Mouse (Mus musculus): ENCODE data around the gene Pglyrp2. TPM values are rescaled to one million over a fixed set of nuclear protein-coding genes. Genes with fewer than 3 reads are reported as not detected.

The Pglyrp2 gene
- total RNA-seq, 1 experiment: not detected

- in situ Hi-C loops (cut with MboI; ENCODE audit: low sequenced_read_pairs in 2 of 2, unreplicated experiment in 2 of 2): no loop called here
These were observed 7.2 kb downstream of the Pglyrp2 start for GRCm38 (mm10) chr17:32416771-32417170.

GRCm38 (mm10) chr17:32415417-32416020 is 8.4 kb downstream of the Pglyrp2 start:
- peaks cover 0 to 2% of the 10 kb centered on the region in 2 experiments; a peak in 1 of 4 replicates for H3K4me1 ChIP-seq (ENCODE audit: control insufficient read depth in 2 of 2, insufficient read depth in 2 of 2, low read length in 2 of 2, poor library complexity in 1 of 2)
- no peaks in the 10 kb centered on the region for H3K36me3 ChIP-seq (ENCODE audit: control insufficient read depth, insufficient read depth, low read length, poor library complexity, severe bottlenecking)
- H3K4me3 ChIP-seq (ENCODE audit: insufficient read depth in 1 of 2, low read depth in 1 of 2, low read length in 2 of 2, poor library complexity in 1 of 2, severe bottlenecking in 1 of 2): peak overlapping the region; percentile 5 to 61; a peak in 3 of 4 replicates
- H3K27ac ChIP-seq (ENCODE audit: insufficient read depth, low read depth, low read length, poor library complexity, severe bottlenecking): no peak overlapping the region
- no peak for DNase-seq (ENCODE audit: low read depth, low spot score)
- in situ Hi-C loops (cut with MboI; ENCODE audit: low sequenced_read_pairs in 2 of 2, unreplicated experiment in 2 of 2): no loop called here
- no peak for TF ChIP-seq CHD2 (IDR thresholded peaks at IDR 0.05; ENCODE audit: low read depth, low read length)
- no peak for TF ChIP-seq ZNF384 (IDR thresholded peaks at IDR 0.05; ENCODE audit: low read depth, low read length)
- no peak for TF ChIP-seq HCFC1 (IDR thresholded peaks at IDR 0.05; ENCODE audit: borderline replicate concordance, insufficient read depth, low read length)
- TF ChIP-seq MAFK (IDR thresholded peaks at IDR 0.05; ENCODE audit: insufficient read depth, low read depth, low read length): no peak
- TF ChIP-seq ZC3H11A (IDR thresholded peaks at IDR 0.05; ENCODE audit: borderline replicate concordance, low read depth, low read length): no peak
- H3K9me3 ChIP-seq (ENCODE audit: control insufficient read depth, insufficient read depth, low read depth, low read length): no peaks in the 10 kb centered on the region
- H3K9ac ChIP-seq (ENCODE audit: insufficient read depth, low read depth, low read length, poor library complexity, severe bottlenecking): peak overlapping the region; percentile 40

More at GRCm38 (mm10) chr17:32416771-32417170, 7.2 kb downstream of the Pglyrp2 start:
- Histone ChIP-seq H3K9me3 (ENCODE audit: control insufficient read depth, insufficient read depth, low read depth, low read length) (no peaks in the 10 kb centered on the region), H3K9ac (ENCODE audit: insufficient read depth, low read depth, low read length, poor library complexity, severe bottlenecking) (no peak overlapping the region), H3K27ac (ENCODE audit: insufficient read depth, low read depth, low read length, poor library complexity, severe bottlenecking) (no peak overlapping the region), H3K36me3 (ENCODE audit: control insufficient read depth, insufficient read depth, low read length, poor library complexity, severe bottlenecking) (no peaks in the 10 kb centered on the region), H3K4me3 (ENCODE audit: insufficient read depth in 1 of 2, low read depth in 1 of 2, low read length in 2 of 2, poor library complexity in 1 of 2, severe bottlenecking in 1 of 2) (no peak overlapping the region), H3K4me1 (ENCODE audit: control insufficient read depth in 2 of 2, insufficient read depth in 2 of 2, low read length in 2 of 2, poor library complexity in 1 of 2) (peaks cover 0 to 2% of the 10 kb centered on the region in 2 experiments; a peak in 1 of 4 replicates)
- DNase-seq (ENCODE audit: low read depth, low spot score): no peak
- TF ChIP-seq MAFK (IDR thresholded peaks at IDR 0.05; ENCODE audit: insufficient read depth, low read depth, low read length): no peak
- TF ChIP-seq HCFC1 (IDR thresholded peaks at IDR 0.05; ENCODE audit: borderline replicate concordance, insufficient read depth, low read length): no peak
- no peak for TF ChIP-seq CHD2 (IDR thresholded peaks at IDR 0.05; ENCODE audit: low read depth, low read length)
- TF ChIP-seq ZNF384 (IDR thresholded peaks at IDR 0.05; ENCODE audit: low read depth, low read length): no peak
- TF ChIP-seq ZC3H11A (IDR thresholded peaks at IDR 0.05; ENCODE audit: borderline replicate concordance, low read depth, low read length): no peak

GRCm38 (mm10) chr17:32411898-32412297 is 12.1 kb downstream of the Pglyrp2 start:
- Histone ChIP-seq H3K4me1 (ENCODE audit: control insufficient read depth in 2 of 2, insufficient read depth in 2 of 2, low read length in 2 of 2, poor library complexity in 1 of 2) (peaks cover 0 to 2% of the 10 kb centered on the region in 2 experiments; a peak in 1 of 4 replicates), H3K9ac (ENCODE audit: insufficient read depth, low read depth, low read length, poor library complexity, severe bottlenecking) (no peak overlapping the region), H3K36me3 (ENCODE audit: control insufficient read depth, insufficient read depth, low read length, poor library complexity, severe bottlenecking) (no peaks in the 10 kb centered on the region), H3K4me3 (ENCODE audit: insufficient read depth in 1 of 2, low read depth in 1 of 2, low read length in 2 of 2, poor library complexity in 1 of 2, severe bottlenecking in 1 of 2) (no peak overlapping the region), H3K27ac (ENCODE audit: insufficient read depth, low read depth, low read length, poor library complexity, severe bottlenecking) (no peak overlapping the region), H3K9me3 (ENCODE audit: control insufficient read depth, insufficient read depth, low read depth, low read length) (no peaks in the 10 kb centered on the region)
- in situ Hi-C loops (cut with MboI; ENCODE audit: low sequenced_read_pairs in 2 of 2, unreplicated experiment in 2 of 2): no loop called here
- TF ChIP-seq CHD2 (IDR thresholded peaks at IDR 0.05; ENCODE audit: low read depth, low read length) (no peak), ZC3H11A (IDR thresholded peaks at IDR 0.05; ENCODE audit: borderline replicate concordance, low read depth, low read length) (no peak), MAFK (IDR thresholded peaks at IDR 0.05; ENCODE audit: insufficient read depth, low read depth, low read length) (no peak), ZNF384 (IDR thresholded peaks at IDR 0.05; ENCODE audit: low read depth, low read length) (no peak), HCFC1 (IDR thresholded peaks at IDR 0.05; ENCODE audit: borderline replicate concordance, insufficient read depth, low read length) (no peak)
- no peak for DNase-seq (ENCODE audit: low read depth, low spot score)

- Histone ChIP-seq H3K9me3 (ENCODE audit: control insufficient read depth, insufficient read depth, low read depth, low read length) (no peaks in the 10 kb centered on the region), H3K4me1 (ENCODE audit: control insufficient read depth in 2 of 2, insufficient read depth in 2 of 2, low read length in 2 of 2, poor library complexity in 1 of 2) (no peaks in the 10 kb centered on the region), H3K27ac (ENCODE audit: insufficient read depth, low read depth, low read length, poor library complexity, severe bottlenecking) (no peak within 1 kb of the TSS), H3K36me3 (ENCODE audit: control insufficient read depth, insufficient read depth, low read length, poor library complexity, severe bottlenecking) (no peaks in the 10 kb centered on the region), H3K9ac (ENCODE audit: insufficient read depth, low read depth, low read length, poor library complexity, severe bottlenecking) (no peak within 1 kb of the TSS), H3K4me3 (ENCODE audit: insufficient read depth in 1 of 2, low read depth in 1 of 2, low read length in 2 of 2, poor library complexity in 1 of 2, severe bottlenecking in 1 of 2) (peak within 1 kb of the TSS; percentile 10 to 28; a peak in 1 of 4 replicates)
- in situ Hi-C loops (cut with MboI; ENCODE audit: low sequenced_read_pairs in 2 of 2, unreplicated experiment in 2 of 2): no loop called here
- no peak for TF ChIP-seq ZC3H11A (IDR thresholded peaks at IDR 0.05; ENCODE audit: borderline replicate concordance, low read depth, low read length)
- no peak for TF ChIP-seq HCFC1 (IDR thresholded peaks at IDR 0.05; ENCODE audit: borderline replicate concordance, insufficient read depth, low read length)
- no peak for TF ChIP-seq MAFK (IDR thresholded peaks at IDR 0.05; ENCODE audit: insufficient read depth, low read depth, low read length)
- DNase-seq (ENCODE audit: low read depth, low spot score): no peak
These were observed 20.6 kb downstream of the Pglyrp2 start, which contains the start of gene Rasal3 for GRCm38 (mm10) chr17:32403417-32403816. TSS of gene Rasal3 (minus strand) at chr17:32403583.

All from ES-E14 (cell line).